Mouse (Mus musculus) cerebellum, adult 2 months (tissue): ENCODE results near the gene Tnnc1.

Experiments
- CTCF ChIP-seq: fragments of 200-500 bp; IDR thresholded peaks from 2 replicates; pipeline ENCODE4 v1.5.1; 2011; ENCODE audit warnings: low read depth, mild to moderate bottlenecking, control low read depth, low read length, moderate library complexity, borderline replicate concordance; ENCODE audit not compliant: insufficient read depth
- POLR2A ChIP-seq: fragments of 200-500 bp; IDR thresholded peaks from 2 replicates; pipeline ENCODE4 v1.6.1; 2011; ENCODE audit warnings: low read length, control low read depth, borderline replicate concordance; ENCODE audit not compliant: insufficient read depth

DNA sequence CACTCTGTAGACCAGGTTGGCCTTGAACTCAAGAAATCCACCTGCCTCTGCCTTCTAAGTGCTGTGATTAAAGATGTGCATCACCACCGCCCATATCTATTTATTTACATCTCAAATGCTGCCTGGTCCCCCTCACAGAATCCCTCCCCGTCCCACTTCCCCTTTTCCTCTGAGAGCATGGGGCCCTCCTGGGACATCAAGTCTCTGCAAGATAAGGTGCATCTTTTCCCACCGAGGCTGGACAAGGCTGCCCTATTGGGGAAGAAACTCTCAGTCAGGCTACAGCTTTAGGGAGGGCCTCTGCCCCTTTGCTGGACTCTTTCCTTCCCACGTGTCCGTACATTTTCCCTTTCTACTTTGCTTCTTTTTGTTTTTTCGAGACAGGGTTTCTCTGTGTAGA is 38.6 kb upstream of the Tnnc1 start:
- TF ChIP-seq CTCF (no peak), POLR2A (no peak)
